Mouse (Mus musculus) cortical plate, adult 2 months (tissue): Measurements from ENCODE around the gene Ifitm3.

Experiments
- CTCF ChIP-seq: fragments of 200-500 bp; IDR thresholded peaks from 2 replicates; pipeline ENCODE4 v1.5.1; 2011; ENCODE audit warnings: mild to moderate bottlenecking, control low read depth, low read length; ENCODE audit not compliant: insufficient read depth; ENCODE audit errors: extremely low read depth
- POLR2A ChIP-seq: fragments of 200-500 bp; IDR thresholded peaks from 2 replicates; pipeline ENCODE4 v1.6.1; 2011; ENCODE audit warnings: mild to moderate bottlenecking, low read length, control low read depth; ENCODE audit not compliant: insufficient read depth; ENCODE audit errors: extremely low read depth

GRCm38 (mm10) chr7:140962733-140963132, 47.8 kb downstream of the Ifitm3 start:
- TF ChIP-seq POLR2A (no peak), CTCF (no peak)
